Mouse (Mus musculus) megakaryocyte, embryonic 14.5 days (primary cell): Measurements from ENCODE around the gene Abcc4.

Source experiments
- FLI1 ChIP-seq: IDR thresholded peaks from 2 replicates; pipeline ENCODE4 v1.6.1; 2012; ENCODE audit warnings: low read length, inconsistent platforms, mixed read lengths
- GATA1 ChIP-seq: IDR thresholded peaks from 3 replicates; pipeline ENCODE4 v1.6.1; 2012; ENCODE audit warnings: mixed read lengths, low read length, inconsistent platforms, borderline replicate concordance

DNA sequence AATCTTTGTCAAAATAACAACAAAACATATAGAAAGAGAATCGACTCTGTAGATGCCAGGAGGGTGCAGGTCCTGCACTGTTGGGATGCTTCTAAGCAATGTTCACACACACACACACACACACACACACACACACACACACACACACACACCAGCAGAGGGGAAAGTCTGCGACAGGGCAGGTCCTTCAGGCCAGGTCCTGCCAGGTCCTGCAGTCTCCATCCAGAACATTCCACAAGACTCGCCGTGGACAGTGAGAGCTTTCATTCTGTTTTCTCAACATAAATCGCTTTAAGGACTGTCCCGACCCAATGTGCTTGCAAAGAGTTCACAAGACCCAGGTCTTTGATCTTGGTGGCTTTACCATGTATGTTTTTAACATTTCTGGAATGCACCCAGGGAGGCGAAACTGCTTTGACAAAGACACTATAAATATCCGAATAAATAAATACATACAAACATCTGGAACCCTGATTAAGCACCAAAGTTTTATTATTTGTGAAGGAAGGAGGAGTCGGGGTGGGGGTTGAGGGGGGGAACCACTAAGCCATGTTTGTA lies 133.3 kb downstream of the Abcc4 start:
- TF ChIP-seq GATA1 (no peak), FLI1 (no peak)
